Mouse (Mus musculus) left cerebral cortex, postnatal 36 days (tissue): ENCODE measurements at regions not wholly inside any gene's neighbourhood (a gene's known extent, or its start where the extent isn't known, plus 50 kb on each side); places are given as distances from the start of the nearest gene placed in this dataset.

Source experiments
- DNase-seq, 2 experiments: peaks; one replicate each; pipeline ENCODE4 v3.0.0; 2021 to 2022; ENCODE audit warnings: low spot score in 2 of 2, mixed read lengths in 1 of 2
- intact Hi-C: fragments of 180-260 bp; cut with DNase I; formaldehyde crosslinking; loops from one replicate; pipeline ENCODE4 v1.15.1; 2025

GRCm38 (mm10) chr2:79510485-79511094 is 54.0 kb upstream of the Cerkl start:
- intact Hi-C loops: loop anchor here (1.0 to 5.0 kb wide), 4 partner anchors 127 to 757 kb away; partner anchors contain the start of gene Itprid2
- no peak for DNase-seq

- intact Hi-C loops: loop anchor here (1.0 to 5.0 kb wide), 4 partner anchors 126 to 756 kb away; partner anchors contain the start of gene Itprid2
- no peak for DNase-seq
Observed at GRCm38 (mm10) chr2:79511108-79511507, 54.5 kb upstream of the Cerkl start.

DNA sequence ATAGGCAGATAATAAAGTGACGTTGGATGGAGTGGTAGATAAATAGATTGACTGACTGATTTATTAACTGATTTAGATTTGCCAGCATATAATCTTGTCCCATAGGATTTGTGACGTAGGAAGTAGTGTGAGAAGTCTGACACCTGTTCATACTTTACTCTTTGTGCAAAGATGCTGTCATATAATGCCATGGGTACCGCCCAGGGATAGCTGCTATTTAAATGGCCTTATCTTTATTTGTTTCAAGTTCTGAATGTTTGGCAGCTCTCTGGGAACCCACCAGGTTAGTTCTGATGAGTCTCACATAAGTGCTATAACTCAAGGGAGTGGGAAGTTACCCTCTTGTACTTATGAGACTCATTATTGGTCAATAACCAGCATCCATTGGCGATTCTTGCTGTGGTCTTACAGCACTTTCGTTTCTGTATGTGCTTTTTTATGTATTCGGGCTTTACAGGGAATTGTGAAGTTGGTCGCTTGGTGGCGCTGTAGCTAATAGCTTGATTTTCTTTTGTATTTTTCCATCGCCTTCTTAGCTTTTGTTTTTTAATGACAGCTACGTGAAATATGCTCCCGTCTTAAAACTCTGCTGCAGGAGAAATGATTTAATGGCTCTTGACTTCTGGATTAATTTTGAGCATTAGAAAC is 55.2 kb upstream of the Cerkl start:
- intact Hi-C loops: loop anchor here (1.0 to 5.0 kb wide), 4 partner anchors 126 to 756 kb away; partner anchors contain the start of gene Itprid2

GRCm38 (mm10) chr2:79512374-79512773 is 55.8 kb upstream of the Cerkl start:
- no peak for DNase-seq
- intact Hi-C loops: loop anchor here (5.0 kb wide), 2 partner anchors 125 to 755 kb away; partner anchors contain the start of gene Itprid2

More for the DNA sequence above, 55.2 kb upstream of the Cerkl start:
- peak; percentile 51 to 63 for DNase-seq

GRCm38 (mm10) chr2:79513726-79514125 is 57.1 kb upstream of the Cerkl start:
- intact Hi-C loops: loop anchor here (5.0 kb wide), 2 partner anchors 124 to 754 kb away; partner anchors contain the start of gene Itprid2
- no peak for DNase-seq

DNA sequence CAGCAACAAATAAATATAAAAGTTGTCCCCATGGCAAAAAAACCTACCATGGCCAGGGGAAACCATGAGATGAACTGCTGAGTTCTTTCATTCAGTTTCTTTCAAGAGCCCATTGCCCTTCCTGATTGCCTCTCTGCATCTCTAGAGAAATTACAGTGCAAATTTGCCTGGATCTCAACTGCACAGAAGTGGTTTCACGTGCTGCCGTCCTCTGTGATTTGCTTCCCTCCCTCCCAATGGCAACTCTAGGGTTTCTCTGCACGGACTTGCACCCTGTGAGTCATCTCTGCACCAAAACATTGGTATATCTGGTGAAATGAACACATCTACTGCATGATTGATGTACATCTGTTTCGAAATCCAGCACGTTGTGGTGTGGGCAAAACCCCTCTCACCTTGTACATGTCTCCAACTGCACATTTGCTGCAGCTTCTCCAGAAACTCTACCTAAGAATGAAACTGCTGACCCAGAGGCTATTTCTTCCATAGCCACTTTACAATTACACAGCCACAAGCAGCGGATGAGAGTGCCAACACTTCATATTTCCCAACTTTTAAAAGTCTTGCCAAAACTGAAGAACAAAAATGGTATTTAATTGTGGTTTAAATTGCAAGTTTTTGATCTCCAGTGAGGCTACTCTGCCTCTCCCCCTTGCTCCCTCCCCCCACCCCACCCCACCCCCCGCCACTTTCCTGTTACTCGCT is 61.6 kb upstream of the Cerkl start:
- intact Hi-C loops: no loop called here

DNA sequence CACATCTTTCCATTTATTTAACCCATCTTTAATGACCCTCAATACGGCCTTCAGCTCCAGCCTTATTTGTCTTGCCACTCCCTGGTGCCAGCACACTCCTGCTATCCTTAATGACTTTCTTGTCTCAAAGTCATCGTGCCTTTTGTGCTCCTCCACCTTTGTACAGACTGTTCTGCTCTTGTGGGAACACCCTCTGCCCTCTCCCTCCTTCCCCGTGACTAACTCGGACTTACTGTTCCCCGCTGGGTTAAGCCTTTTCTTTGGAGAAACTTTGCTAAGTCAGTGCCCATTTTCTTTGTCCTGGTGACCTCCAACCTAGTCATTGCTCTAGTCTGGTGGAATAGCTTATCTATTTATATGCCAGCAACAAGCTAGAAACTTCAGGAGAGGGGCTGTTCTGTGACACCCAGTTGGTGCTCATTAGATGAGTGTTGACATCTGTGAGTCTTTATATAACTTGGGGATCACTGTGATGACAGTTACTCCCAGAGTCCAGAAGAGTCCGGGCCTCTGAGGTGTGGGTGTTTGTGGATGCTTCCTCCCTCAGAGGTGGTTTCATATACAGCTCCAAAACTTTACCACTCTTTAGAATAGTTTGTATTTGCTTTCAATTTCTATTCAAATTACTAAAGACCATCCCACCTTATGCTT is 63.3 kb upstream of the Cerkl start:
- intact Hi-C loops: no loop called here
- DNase-seq: no peak

More for the DNA sequence above, 61.6 kb upstream of the Cerkl start:
- DNase-seq: no peak

DNA sequence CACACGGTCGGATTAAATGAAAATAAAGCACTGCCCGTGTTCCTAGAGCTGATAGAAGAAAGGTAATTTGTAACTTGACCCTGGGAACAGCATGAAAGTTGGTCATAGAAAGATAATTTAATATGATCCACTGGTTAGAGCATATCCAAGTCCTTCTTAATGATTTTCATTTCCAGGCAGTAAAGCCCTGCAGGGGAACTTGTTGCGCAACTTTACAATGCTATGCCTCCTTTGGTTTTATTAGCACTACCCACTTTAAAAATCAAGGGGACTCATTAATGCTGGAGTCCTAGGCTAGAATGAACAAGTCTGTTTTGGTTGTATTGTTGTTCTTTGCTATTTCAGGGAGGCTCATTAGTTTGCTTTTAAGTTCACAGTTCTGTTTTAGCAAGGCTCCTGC is 66.9 kb upstream of the Cerkl start:
- intact Hi-C loops: no loop called here
- DNase-seq: no peak

DNA sequence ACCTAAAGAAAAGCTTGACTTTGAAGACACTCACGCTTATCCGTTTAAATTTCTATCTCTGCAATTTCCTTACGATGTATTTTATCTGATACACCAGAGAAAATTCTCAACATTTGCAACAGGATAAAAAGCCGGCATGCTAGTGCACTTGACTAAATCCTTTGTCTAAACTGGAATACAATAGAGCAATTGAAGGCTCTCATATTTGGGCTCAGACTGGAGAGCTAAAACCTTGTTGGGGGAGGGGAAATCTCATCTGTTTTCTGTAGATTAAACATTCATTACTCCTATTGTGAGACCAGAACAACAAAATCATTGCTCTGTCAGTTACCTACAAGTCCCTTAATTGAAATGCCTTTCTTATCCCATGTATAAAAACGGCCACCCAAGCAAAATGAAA is 70.9 kb upstream of the Cerkl start:
- DNase-seq: no peak
- intact Hi-C loops: loop anchor here (5.0 kb wide), 1 partner anchor 35 kb away; no protein-coding TSS in a partner anchor

- no peak for DNase-seq
- intact Hi-C loops: loop anchor here (5.0 kb wide), 1 partner anchor 34 kb away; no protein-coding TSS in a partner anchor
Observed at GRCm38 (mm10) chr2:79528347-79528990, 71.9 kb upstream of the Cerkl start.

DNA sequence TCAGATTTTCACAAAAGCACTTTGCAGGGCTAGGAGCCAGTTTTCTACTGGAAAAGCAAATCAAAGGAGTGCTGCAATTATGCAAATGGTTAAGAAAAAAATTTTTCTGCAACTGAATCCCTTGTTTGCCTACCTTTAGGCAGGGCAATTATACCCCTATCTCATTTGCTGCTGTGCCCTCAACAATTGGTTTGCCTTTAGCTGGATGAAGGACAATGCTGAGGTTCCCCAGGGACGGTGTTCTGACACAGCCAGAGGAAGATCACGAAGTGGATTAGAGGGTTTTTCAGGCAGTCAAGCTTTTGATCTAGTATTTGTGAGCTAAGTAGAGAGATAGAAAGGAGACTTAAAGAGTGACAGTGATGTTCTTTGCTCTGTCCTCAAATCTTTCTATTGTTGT is 72.6 kb upstream of the Cerkl start:
- DNase-seq: no peak
- intact Hi-C loops: loop anchor here (5.0 kb wide), 1 partner anchor 33 kb away; no protein-coding TSS in a partner anchor

DNA sequence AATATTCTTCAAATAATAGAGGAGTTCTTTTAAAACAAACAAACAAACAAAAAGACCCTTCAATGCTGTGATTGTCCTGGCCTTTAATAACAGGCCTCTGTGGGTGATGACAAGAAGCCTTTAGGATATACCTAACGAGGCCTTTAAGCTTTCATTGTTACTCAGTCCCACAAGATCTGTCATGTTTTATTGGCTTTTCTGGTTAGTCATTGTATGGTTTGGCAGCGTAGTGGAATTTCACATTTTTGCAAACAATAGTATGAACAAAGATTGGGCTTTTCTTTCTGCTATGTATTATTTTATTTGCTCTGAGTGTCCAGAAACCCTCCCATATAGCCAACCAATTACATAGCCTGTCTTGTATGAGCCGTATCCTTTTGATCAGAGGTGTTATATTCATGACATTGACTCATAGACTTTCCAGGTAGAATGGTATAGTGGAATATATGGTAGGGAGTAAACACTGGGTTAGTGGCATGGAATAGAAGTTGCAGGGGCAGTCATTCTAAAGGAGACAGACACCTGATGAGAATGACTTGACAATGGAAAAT is 76.1 kb upstream of the Cerkl start:
- intact Hi-C loops: no loop called here

GRCm38 (mm10) chr2:79537126-79537875 is 80.7 kb upstream of the Cerkl start:
- DNase-seq: no peak
- intact Hi-C loops: no loop called here

More for the DNA sequence above, 76.1 kb upstream of the Cerkl start:
- no peak for DNase-seq

GRCm38 (mm10) chr2:79540384-79540783 is 83.8 kb upstream of the Cerkl start:
- intact Hi-C loops: no loop called here
- no peak for DNase-seq

GRCm38 (mm10) chr2:79542191-79542980 is 85.8 kb upstream of the Cerkl start:
- DNase-seq: no peak
- intact Hi-C loops: no loop called here

GRCm38 (mm10) chr2:79543456-79543855 is 86.9 kb upstream of the Cerkl start:
- intact Hi-C loops: no loop called here
- no peak for DNase-seq

GRCm38 (mm10) chr2:79543948-79544792 is 87.6 kb upstream of the Cerkl start:
- intact Hi-C loops: no loop called here

More at GRCm38 (mm10) chr2:79543948-79544792, 87.6 kb upstream of the Cerkl start:
- DNase-seq: no peak
